In genomic region chr8:61831944-61832343, GRCm38 (mm10) we compare ENCODE assay signal across 19 mouse cellular contexts.
DNase-seq lines count a peak whose midpoint lies in the region; ATAC-seq and TF ChIP-seq lines count a peak whose summit lies in the region.
"Had no signal": no experiment of that assay in that cellular context is flagged by ENCODE, and none has a peak within 500 bp of the region (broad histone marks: within the 10 kb centered on the region; RNA-seq: fewer than 3 reads in every experiment).

No protein-coding gene starts in this region.

- WGBS in heart, embryonic 13.5 days: 56% methylated on average over 4 of the region's 4 CpGs
- 42% methylated on average over 4 of the region's 4 CpGs for WGBS in lung, embryonic 16.5 days
- 48% methylated on average over 4 of the region's 4 CpGs for WGBS in lung, adult 2 months
- 58% methylated on average over 4 of the region's 4 CpGs for WGBS in embryonic facial prominence, embryonic 12.5 days

- H3K27me3 ChIP-seq in heart, embryonic 13.5 days (replicated peaks): no peaks in the 10 kb centered on the region
- no peaks in the 10 kb centered on the region for H3K27me3 ChIP-seq in lung, embryonic 16.5 days (ENCODE audit: control insufficient read depth, insufficient read depth, low read depth, low read length)
- no peaks in the 10 kb centered on the region for H3K27me3 ChIP-seq in embryonic facial prominence, embryonic 12.5 days
- H3K27me3 ChIP-seq: forebrain, embryonic 12.5 days; liver, embryonic 15.5 days; megakaryocyte, embryonic 14.5 days had no signal

- no peak for TF ChIP-seq CTCF in lung, adult 2 months (IDR thresholded peaks at IDR 0.05; ENCODE audit: insufficient read depth, low read length)

- H3K9me3 ChIP-seq in heart, embryonic 13.5 days: no peaks in the 10 kb centered on the region
- H3K9me3 ChIP-seq in lung, embryonic 16.5 days (ENCODE audit: control insufficient read depth, low read length): no peaks in the 10 kb centered on the region
- no peaks in the 10 kb centered on the region for H3K9me3 ChIP-seq in embryonic facial prominence, embryonic 12.5 days
- H3K9me3 ChIP-seq: forebrain, embryonic 12.5 days; liver, embryonic 15.5 days; megakaryocyte, embryonic 14.5 days had no signal

- peaks cover 53% of the 10 kb centered on the region for H3K4me1 ChIP-seq in heart, embryonic 13.5 days
- no peaks in the 10 kb centered on the region; the same call in 1 of the 2 replicates for H3K4me1 ChIP-seq in lung, embryonic 16.5 days (replicated peaks; ENCODE audit: control insufficient read depth, insufficient read depth, low read length)
- H3K4me1 ChIP-seq in lung, adult 2 months (ENCODE audit: control insufficient read depth, insufficient read depth, low read length): no peaks in the 10 kb centered on the region
- peaks cover 37% of the 10 kb centered on the region for H3K4me1 ChIP-seq in embryonic facial prominence, embryonic 12.5 days
- H3K4me1 ChIP-seq: forebrain, embryonic 12.5 days; liver, embryonic 15.5 days; megakaryocyte, embryonic 14.5 days had no signal

- no peak overlapping the region for H3K4me2 ChIP-seq in heart, embryonic 13.5 days
- H3K4me2 ChIP-seq in lung, embryonic 16.5 days (ENCODE audit: low read depth, low read length): no peak overlapping the region
- no peak overlapping the region for H3K4me2 ChIP-seq in embryonic facial prominence, embryonic 12.5 days (replicated peaks)
- H3K4me2 ChIP-seq: forebrain, embryonic 12.5 days; liver, embryonic 15.5 days had no signal

- no peak overlapping the region for H3K4me3 ChIP-seq in heart, embryonic 13.5 days
- no peak overlapping the region for H3K4me3 ChIP-seq in lung, embryonic 16.5 days (ENCODE audit: low read length)
- H3K4me3 ChIP-seq in lung, adult 2 months (replicated peaks; ENCODE audit: extremely low read depth, low read depth, low read length): no peak overlapping the region
- H3K4me3 ChIP-seq in embryonic facial prominence, embryonic 12.5 days: no peak overlapping the region
- H3K4me3 ChIP-seq: forebrain, embryonic 12.5 days; liver, embryonic 15.5 days; megakaryocyte, embryonic 14.5 days had no signal

- no peaks in the 10 kb centered on the region for H3K36me3 ChIP-seq in heart, embryonic 13.5 days
- H3K36me3 ChIP-seq in lung, embryonic 16.5 days (ENCODE audit: control insufficient read depth, insufficient read depth, low read length): no peaks in the 10 kb centered on the region
- H3K36me3 ChIP-seq in embryonic facial prominence, embryonic 12.5 days: no peaks in the 10 kb centered on the region
- H3K36me3 ChIP-seq: forebrain, embryonic 12.5 days; liver, embryonic 15.5 days had no signal

- H3K9ac ChIP-seq in heart, embryonic 13.5 days: no peak overlapping the region
- H3K9ac ChIP-seq in lung, embryonic 16.5 days (ENCODE audit: low read length): no peak overlapping the region
- no peak overlapping the region for H3K9ac ChIP-seq in embryonic facial prominence, embryonic 12.5 days
- H3K9ac ChIP-seq: forebrain, embryonic 12.5 days; liver, embryonic 15.5 days had no signal

- no peak for DNase-seq in heart, postnatal 10 days
- DNase-seq in lung, adult 2 months: no peak
- DNase-seq in skeletal muscle tissue, adult 2 months (ENCODE audit: low read depth, low spot score): peak; percentile 29
- DNase-seq: adrenal gland, postnatal 36 days; cerebellum, adult 9-11 months; gastrocnemius, postnatal 25 days; kidney, adult 18-20 months; layer of hippocampus, postnatal 36 days; spleen, adult 18-20 months; thymus, adult 18-20 months had no signal

- no peak for ATAC-seq in heart, embryonic 13.5 days (ENCODE audit: extremely low read depth, insufficient number of reproducible peaks, low FRiP score, low TSS enrichment)
- ATAC-seq in lung, embryonic 16.5 days (ENCODE audit: low read depth): 0 out of 2 replicates have a peak, but pooled peaks have one; percentile 12
- no peak for ATAC-seq in embryonic facial prominence, embryonic 12.5 days (ENCODE audit: insufficient number of reproducible peaks, insufficient read depth, low FRiP score, low TSS enrichment)
- no peak for ATAC-seq in cerebellum, adult (ENCODE audit: insufficient number of reproducible peaks, low FRiP score, low TSS enrichment)
- ATAC-seq: hindbrain, postnatal 0 days; midbrain, embryonic 16.5 days had no signal

- no peak for TF ChIP-seq POLR2A in lung, adult 2 months (IDR thresholded peaks at IDR 0.05; ENCODE audit: borderline replicate concordance, extremely low read depth, low read depth, low read length)

- intact Hi-C loops in heart, postnatal 10 days (cut with DNase I): loop anchor here (5.0 kb wide), 1 partner anchor 125 kb away; no protein-coding TSS in a partner anchor

- H3K27ac ChIP-seq in heart, embryonic 13.5 days (replicated peaks): peak overlapping the region; percentile 13; the same call in 1 of the 2 replicates
- no peak overlapping the region for H3K27ac ChIP-seq in lung, embryonic 16.5 days (ENCODE audit: low read length)
- peak overlapping the region; percentile 69 for H3K27ac ChIP-seq in embryonic facial prominence, embryonic 12.5 days
- H3K27ac ChIP-seq: forebrain, embryonic 12.5 days; hindbrain, postnatal 0 days; liver, embryonic 15.5 days had no signal
